Mouse (Mus musculus) kidney, adult 2 months (tissue): ENCODE data around the gene Olfr247. TPM values are rescaled to one million over a fixed set of nuclear protein-coding genes. Genes with fewer than 3 reads are reported as not detected.
"Not testable (repeated sequence)": the region's sequence is repeated elsewhere in the genome, so short reads cannot be mapped to it uniquely, and the experiment has no call there.

Experiments
- DNase-seq: peaks from one replicate; pipeline ENCODE4 v3.0.0; 2021
- H3K27ac ChIP-seq: fragments of 200-500 bp; 2 replicates; pipeline ENCODE4 v1.5.1; 2012; ENCODE audit warnings: low read depth, low read length, control low read depth, inconsistent platforms; ENCODE audit not compliant: insufficient read depth
- H3K27me3 ChIP-seq: fragments of 200-500 bp; replicated peaks from 2 replicates; pipeline ENCODE4 v1.6.1; 2012; ENCODE audit warnings: mild to moderate bottlenecking, moderate library complexity, low read length, inconsistent platforms; ENCODE audit not compliant: control insufficient read depth, insufficient read depth
- H3K36me3 ChIP-seq: fragments of 200-500 bp; 2 replicates; pipeline ENCODE4 v1.6.1; 2012; ENCODE audit warnings: mild to moderate bottlenecking, moderate library complexity, low read length, inconsistent platforms; ENCODE audit not compliant: control insufficient read depth, insufficient read depth
- H3K4me1 ChIP-seq: fragments of 200-500 bp; 2 replicates; pipeline ENCODE4 v1.6.1; 2011; ENCODE audit warnings: low read length; ENCODE audit not compliant: control insufficient read depth, insufficient read depth
- H3K4me3 ChIP-seq: fragments of 200-500 bp; 2 replicates; pipeline ENCODE4 v1.5.1; 2011; ENCODE audit warnings: mild to moderate bottlenecking, low read depth, low read length, control low read depth; ENCODE audit not compliant: insufficient read depth
- CTCF ChIP-seq: fragments of 200-500 bp; conservative IDR thresholded peaks from 2 replicates; pipeline ENCODE4 v1.5.1; 2011; ENCODE audit warnings: low read depth, mild to moderate bottlenecking, control low read depth, low read length, moderate library complexity, mixed read lengths; ENCODE audit not compliant: insufficient read depth, insufficient read length
- POLR2A ChIP-seq: fragments of 200-500 bp; IDR thresholded peaks from one replicate; pipeline ENCODE4 v1.6.1; 2011; ENCODE audit warnings: low read depth, low read length, control low read depth
- WGBS: fragments of 180-500 bp; shearing (Covaris S2); methylation state at CpG from one replicate; pipeline ENCODE4 v1.1.7; 2018; 5-methylcytosine and 5-hydroxymethylcytosine counted together
- polyA plus RNA-seq: library from polyadenylated mRNA; depleted of rRNA; stranded (reverse); fragments of >200 nt; gene quantifications from 2 replicates; pipeline ENCODE4 v1.2.3, GENCODE M21; 2012; rRNA removed

Olfr247 gene
- not detected in 2 replicates for polyA plus RNA-seq

DNA sequence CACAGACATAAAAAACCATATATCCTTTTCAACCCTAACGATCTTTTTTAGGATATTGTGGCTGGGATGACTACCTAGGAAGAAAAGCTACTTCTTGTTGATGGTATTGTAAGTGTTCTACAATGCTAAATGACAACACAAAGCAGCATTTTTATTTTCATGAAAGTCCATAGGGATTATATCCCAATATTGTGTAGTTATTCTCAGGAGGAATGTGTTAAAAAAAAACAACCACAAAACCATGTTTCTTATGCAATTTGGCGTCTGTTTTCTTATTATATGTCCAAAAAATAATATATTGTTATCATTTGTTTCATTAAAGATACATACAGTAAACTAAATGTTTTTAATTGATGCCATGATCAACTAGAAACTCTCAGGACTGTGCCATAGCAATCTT is at the start of gene Olfr247:
Olfr247 (minus strand) TSS at position 101 of the 400 bp plus-strand sequence.
- DNase-seq, H3K27ac ChIP-seq, H3K4me3 ChIP-seq, H3K27me3 ChIP-seq, H3K4me1 ChIP-seq, H3K36me3 ChIP-seq: not testable (repeated sequence)
- WGBS: no CpG with 5 or more reads among the region's 2 CpGs

DNA sequence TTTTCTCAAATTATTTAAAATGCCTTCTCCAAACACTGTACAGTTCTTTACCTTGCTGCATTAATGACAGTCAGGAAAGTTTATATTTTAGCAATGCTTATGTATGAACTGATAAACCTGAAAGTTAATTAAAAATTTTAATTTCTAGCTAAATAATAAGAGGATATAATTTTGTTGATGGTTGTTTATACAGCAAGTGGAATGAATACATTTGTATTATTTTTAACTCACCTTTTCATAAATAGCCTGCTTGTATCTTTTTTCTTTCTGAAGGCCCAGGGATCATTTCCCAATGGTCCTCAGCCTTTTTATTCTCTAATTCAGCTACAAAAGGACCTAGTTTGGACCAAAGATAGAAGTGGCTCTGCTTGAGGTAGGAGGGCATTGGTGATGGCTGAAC is 36.4 kb upstream of the Olfr247 start, which contains the start of gene Olfr820:
Olfr820 (plus strand) TSS at position 301 of the 400 bp plus-strand sequence.
- no peaks in the 10 kb centered on the region for H3K4me1 ChIP-seq
- H3K36me3 ChIP-seq: no peaks in the 10 kb centered on the region
- H3K4me3 ChIP-seq: no peak within 1 kb of the TSS
- no peak for TF ChIP-seq POLR2A
- TF ChIP-seq CTCF: no peak
- no peak within 1 kb of the TSS for H3K27ac ChIP-seq
- DNase-seq: no peak
- H3K27me3 ChIP-seq: no peaks in the 10 kb centered on the region

DNA sequence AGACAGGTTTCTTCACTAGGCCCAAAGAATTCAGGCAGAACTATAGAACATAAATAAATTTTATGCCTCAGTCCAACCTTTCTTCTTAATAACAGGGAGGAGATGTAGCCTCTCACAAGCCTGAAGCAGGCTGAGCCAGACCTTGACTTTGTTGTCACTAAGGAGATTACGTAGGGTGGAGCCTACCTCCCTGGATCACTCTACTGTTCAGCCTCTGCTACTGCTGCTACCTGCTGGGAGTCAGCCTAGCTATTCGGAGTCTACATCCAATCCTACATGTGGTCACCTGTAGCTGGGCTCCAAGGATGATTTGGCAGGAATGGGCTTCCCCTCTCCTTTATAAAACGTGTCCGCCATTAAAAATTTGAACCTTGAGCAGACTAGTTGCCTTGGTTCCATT is 29.4 kb upstream of the Olfr247 start:
- 89% methylated on average over 4 of the region's 4 CpGs for WGBS
- not testable (repeated sequence) for H3K27ac ChIP-seq, H3K27me3 ChIP-seq, H3K4me1 ChIP-seq, DNase-seq, H3K36me3 ChIP-seq, H3K4me3 ChIP-seq

DNA sequence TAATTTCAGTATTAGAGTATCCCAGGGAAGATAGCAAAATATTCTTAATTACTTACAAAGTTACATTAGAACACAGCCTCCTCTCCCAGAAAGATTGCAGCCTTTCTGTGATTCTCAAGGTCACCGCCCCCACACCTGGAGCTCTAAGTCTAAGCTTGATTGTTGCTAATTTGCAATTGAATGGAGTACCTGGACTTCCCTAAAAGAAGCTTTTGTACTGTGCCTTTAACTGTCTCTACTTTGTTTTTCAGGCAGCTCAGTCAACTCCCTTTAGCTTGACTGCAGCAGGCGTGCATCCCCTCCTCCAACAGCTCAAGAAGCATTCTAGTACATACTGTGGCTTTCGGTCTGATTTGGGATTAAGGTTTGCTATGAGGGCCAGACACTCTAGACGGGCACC is 28.2 kb upstream of the Olfr247 start:
- not testable (repeated sequence) for H3K36me3 ChIP-seq, H3K4me1 ChIP-seq, H3K27me3 ChIP-seq, H3K27ac ChIP-seq, H3K4me3 ChIP-seq, DNase-seq
- 86% methylated on average over 4 of the region's 4 CpGs for WGBS

DNA sequence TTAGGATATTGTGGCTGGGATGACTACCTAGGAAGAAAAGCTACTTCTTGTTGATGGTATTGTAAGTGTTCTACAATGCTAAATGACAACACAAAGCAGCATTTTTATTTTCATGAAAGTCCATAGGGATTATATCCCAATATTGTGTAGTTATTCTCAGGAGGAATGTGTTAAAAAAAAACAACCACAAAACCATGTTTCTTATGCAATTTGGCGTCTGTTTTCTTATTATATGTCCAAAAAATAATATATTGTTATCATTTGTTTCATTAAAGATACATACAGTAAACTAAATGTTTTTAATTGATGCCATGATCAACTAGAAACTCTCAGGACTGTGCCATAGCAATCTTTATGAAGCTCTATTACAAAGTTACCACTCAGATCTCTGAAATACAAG is 9.0 kb upstream of the Olfr247 start, which contains the start of gene Gm10310:
Gm10310 (minus strand) TSS at position 101 of the 400 bp plus-strand sequence.
- not testable (repeated sequence) for H3K4me1 ChIP-seq, H3K27ac ChIP-seq, H3K36me3 ChIP-seq, H3K4me3 ChIP-seq, H3K27me3 ChIP-seq, DNase-seq
- WGBS: no CpG with 5 or more reads among the region's 1 CpGs

DNA sequence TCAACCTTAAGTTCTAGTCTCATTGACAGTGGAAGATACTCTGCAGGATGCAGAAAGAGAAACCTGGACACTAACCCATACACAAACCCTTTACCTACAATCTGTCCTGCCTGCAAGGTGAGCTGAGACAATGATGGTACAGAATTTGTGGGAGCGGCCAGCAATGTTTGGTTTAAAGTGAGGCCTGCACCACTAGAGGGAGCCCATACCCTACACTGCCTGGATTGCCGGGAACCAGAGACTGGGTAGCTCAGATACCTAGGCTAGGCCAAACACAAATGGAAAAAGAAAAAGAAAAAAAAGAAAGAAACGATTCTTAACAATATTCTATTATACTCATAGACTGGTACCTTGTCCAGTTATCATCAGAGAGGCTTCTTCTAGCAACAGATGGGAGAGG is 5.9 kb upstream of the Olfr247 start:
- H3K4me1 ChIP-seq: not testable (repeated sequence)
- no CpG with 5 or more reads among the region's 3 CpGs for WGBS

DNA sequence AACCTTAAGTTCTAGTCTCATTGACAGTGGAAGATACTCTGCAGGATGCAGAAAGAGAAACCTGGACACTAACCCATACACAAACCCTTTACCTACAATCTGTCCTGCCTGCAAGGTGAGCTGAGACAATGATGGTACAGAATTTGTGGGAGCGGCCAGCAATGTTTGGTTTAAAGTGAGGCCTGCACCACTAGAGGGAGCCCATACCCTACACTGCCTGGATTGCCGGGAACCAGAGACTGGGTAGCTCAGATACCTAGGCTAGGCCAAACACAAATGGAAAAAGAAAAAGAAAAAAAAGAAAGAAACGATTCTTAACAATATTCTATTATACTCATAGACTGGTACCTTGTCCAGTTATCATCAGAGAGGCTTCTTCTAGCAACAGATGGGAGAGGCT is 2.9 kb downstream of the Olfr247 start:
- H3K4me3 ChIP-seq, H3K27me3 ChIP-seq, H3K4me1 ChIP-seq, H3K36me3 ChIP-seq, DNase-seq, H3K27ac ChIP-seq: not testable (repeated sequence)
- no CpG with 5 or more reads among the region's 3 CpGs for whole genome bisulfite sequencing

More for the DNA sequence above, 5.9 kb upstream of the Olfr247 start:
- H3K27me3 ChIP-seq, DNase-seq, H3K4me3 ChIP-seq, H3K36me3 ChIP-seq, H3K27ac ChIP-seq: not testable (repeated sequence)

DNA sequence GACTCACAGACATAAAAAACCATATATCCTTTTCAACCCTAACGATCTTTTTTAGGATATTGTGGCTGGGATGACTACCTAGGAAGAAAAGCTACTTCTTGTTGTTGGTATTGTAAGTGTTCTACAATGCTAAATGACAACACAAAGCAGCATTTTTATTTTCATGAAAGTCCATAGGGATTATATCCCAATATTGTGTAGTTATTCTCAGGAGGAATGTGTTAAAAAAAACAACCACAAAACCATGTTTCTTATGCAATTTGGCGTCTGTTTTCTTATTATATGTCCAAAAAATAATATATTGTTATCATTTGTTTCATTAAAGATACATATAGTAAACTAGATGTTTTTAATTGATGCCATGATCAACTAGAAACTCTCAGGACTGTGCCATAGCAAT is 8.8 kb downstream of the Olfr247 start, which contains the start of gene Olfr819:
Olfr819 (minus strand) TSS at position 101 of the 400 bp plus-strand sequence.
- not testable (repeated sequence) for H3K4me3 ChIP-seq, DNase-seq, H3K36me3 ChIP-seq, H3K27ac ChIP-seq, H3K27me3 ChIP-seq, H3K4me1 ChIP-seq
- 66% methylated on average over 2 of the region's 2 CpGs for WGBS

DNA sequence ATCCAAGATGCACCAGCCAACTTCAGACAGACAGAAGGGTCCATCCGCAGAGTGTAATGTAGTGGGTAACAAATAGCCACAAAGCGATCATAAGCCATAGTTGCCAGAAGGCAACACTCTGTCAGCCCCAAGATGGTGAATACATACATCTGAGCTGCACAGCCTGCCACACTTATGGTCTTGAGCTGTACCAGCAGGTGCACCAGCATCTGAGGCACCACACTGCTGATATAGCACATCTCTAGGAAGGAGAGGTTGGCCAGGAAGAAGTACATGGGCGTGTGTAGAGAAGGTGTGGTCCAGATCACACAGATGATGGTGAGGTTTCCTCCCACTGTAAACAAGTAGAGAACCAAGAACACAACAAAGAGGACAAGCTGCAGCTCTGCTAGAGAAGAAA is 9.7 kb downstream of the Olfr247 start:
- H3K27ac ChIP-seq, H3K36me3 ChIP-seq, DNase-seq, H3K4me3 ChIP-seq, H3K27me3 ChIP-seq, H3K4me1 ChIP-seq: not testable (repeated sequence)
- 86% methylated on average over 2 of the region's 3 CpGs for WGBS
